Mouse (Mus musculus) liver, embryonic 12.5 days (tissue): ENCODE results near the gene St6galnac3. TPM values are rescaled to one million over a fixed set of nuclear protein-coding genes. Genes with fewer than 3 reads are reported as not detected.
A peak's percentile ranks its signal among the peaks of the same experiment; 100 is the strongest.

ENCODE experiments used
- ATAC-seq: fragments of 200-750 bp; cut with Nextera tagmentation; 2 replicates; pipeline ENCODE4 v1.8.0; 2017; ENCODE audit warnings: moderate number of reproducible peaks, mild to moderate bottlenecking, moderate library complexity
- H3K27ac ChIP-seq: fragments of 300-500 bp; sonication (generic); 2 replicates; pipeline ENCODE4 v1.5.1; 2016; ENCODE audit warnings: mild to moderate bottlenecking
- H3K27me3 ChIP-seq: fragments of 300-500 bp; sonication (generic); replicated peaks from 2 replicates; pipeline ENCODE4 v1.6.1; 2016; ENCODE audit warnings: mild to moderate bottlenecking, moderate library complexity
- H3K36me3 ChIP-seq: fragments of 300-500 bp; sonication (generic); 2 replicates; pipeline ENCODE4 v1.6.1; 2016; ENCODE audit warnings: mild to moderate bottlenecking, moderate library complexity
- H3K4me1 ChIP-seq: fragments of 300-500 bp; sonication (generic); 2 replicates; pipeline ENCODE4 v1.6.1; 2016
- H3K4me2 ChIP-seq: fragments of 300-500 bp; sonication (generic); 2 replicates; pipeline ENCODE4 v1.6.1; 2016; ENCODE audit warnings: mild to moderate bottlenecking, moderate library complexity
- H3K4me3 ChIP-seq: fragments of 300-500 bp; sonication (generic); 2 replicates; pipeline ENCODE4 v1.5.1; 2016; ENCODE audit warnings: mild to moderate bottlenecking, moderate library complexity
- H3K9ac ChIP-seq: fragments of 300-500 bp; sonication (generic); 2 replicates; pipeline ENCODE4 v1.6.1; 2016; ENCODE audit warnings: mild to moderate bottlenecking, moderate library complexity
- H3K9me3 ChIP-seq: fragments of 300-500 bp; sonication (generic); replicated peaks from 2 replicates; pipeline ENCODE4 v1.6.1; 2016; ENCODE audit warnings: mild to moderate bottlenecking, moderate library complexity
- WGBS: fragments of 180-500 bp; shearing (Covaris S2); methylation state at CpG from one replicate; pipeline ENCODE4 v1.1.7; 2016; ENCODE audit not compliant: insufficient replicate concordance; 5-methylcytosine and 5-hydroxymethylcytosine counted together
- polyA plus RNA-seq: library from polyadenylated mRNA; unstranded; fragments of >200 nt; fragmentation: Nextera tagmentation; extraction: Ambion mirVana; gene quantifications from 2 replicates; pipeline ENCODE4 v1.2.1, GENCODE M21; 2016

Gene St6galnac3
- polyA plus RNA-seq, 1 experiment from 2014 or later: 13.6 TPM

DNA sequence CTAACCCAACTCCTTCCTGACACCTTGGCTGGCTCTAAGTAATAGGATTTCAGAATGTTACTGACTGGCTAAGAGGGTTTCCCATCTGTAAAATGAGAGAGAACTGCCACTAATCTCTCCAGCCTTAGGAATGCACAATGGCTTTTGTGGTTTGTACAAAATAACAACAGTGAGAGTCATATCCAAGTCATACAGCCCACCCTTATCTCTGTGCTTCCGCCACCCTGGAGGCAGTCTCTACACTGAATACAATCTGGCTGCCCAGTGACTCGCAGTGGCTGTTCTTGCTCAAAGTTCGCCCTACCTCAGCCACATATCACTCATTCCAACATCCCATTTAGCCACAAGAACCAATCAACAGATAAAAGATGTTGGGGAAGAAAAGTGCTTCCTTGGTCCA is 156.2 kb downstream of the St6galnac3 start:
- no peaks in the 10 kb centered on the region for H3K9me3 ChIP-seq
- no peak overlapping the region for H3K27ac ChIP-seq
- no peak overlapping the region for H3K4me3 ChIP-seq
- 26% methylated on average over 3 of the region's 3 CpGs for WGBS
- no peaks in the 10 kb centered on the region for H3K27me3 ChIP-seq
- peaks cover 14% of the 10 kb centered on the region for H3K4me1 ChIP-seq
- no peaks in the 10 kb centered on the region for H3K36me3 ChIP-seq
- no peak overlapping the region for H3K9ac ChIP-seq
- no peak overlapping the region for H3K4me2 ChIP-seq
- ATAC-seq: no peak

DNA sequence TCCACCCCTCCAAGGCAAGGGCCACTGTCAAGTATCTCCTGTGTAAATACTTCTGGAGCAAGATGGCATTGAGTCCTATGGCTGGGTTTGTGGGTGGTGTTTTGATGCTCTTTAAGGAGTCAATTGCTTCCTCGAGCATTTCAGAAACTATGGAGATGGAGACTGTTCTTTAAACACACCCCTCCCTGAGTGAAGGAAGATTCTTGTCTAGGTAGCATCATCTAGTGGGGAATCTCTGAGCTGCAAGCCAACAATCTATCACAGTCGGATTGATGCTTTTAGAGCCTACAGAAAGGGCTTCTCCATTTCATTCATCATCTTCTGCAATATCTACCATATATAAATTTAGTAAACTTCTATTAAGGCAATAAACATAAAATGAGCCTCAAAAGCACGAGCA is 157.1 kb downstream of the St6galnac3 start:
- Histone ChIP-seq H3K4me2 (no peak overlapping the region), H3K27me3 (no peaks in the 10 kb centered on the region), H3K9ac (no peak overlapping the region), H3K27ac (no peak overlapping the region), H3K4me3 (no peak overlapping the region), H3K4me1 (peaks cover 17% of the 10 kb centered on the region), H3K36me3 (no peaks in the 10 kb centered on the region), H3K9me3 (no peaks in the 10 kb centered on the region)
- WGBS: 61% methylated on average over 3 of the region's 3 CpGs
- no peak for ATAC-seq

DNA sequence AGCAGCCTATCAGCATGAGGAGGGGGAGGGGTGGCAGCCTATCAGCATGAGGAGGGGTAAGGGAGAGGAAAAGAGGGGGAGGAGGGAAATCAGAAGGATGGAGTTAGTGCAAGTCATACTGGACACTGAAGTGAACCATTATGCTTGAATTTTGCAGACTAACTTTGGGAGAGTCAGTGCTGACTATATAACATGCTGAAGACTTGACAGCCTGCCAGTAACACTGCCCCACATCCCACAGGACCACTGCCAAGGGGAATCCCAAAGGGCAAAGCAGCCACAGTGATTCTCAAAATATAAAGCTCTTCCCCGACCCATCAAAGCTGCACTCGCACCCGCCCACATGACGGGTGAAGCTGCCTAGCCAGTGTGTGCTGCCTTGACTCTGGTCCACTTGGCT is 157.5 kb downstream of the St6galnac3 start:
- no peak for ATAC-seq
- Histone ChIP-seq H3K9me3 (no peaks in the 10 kb centered on the region), H3K4me1 (peaks cover 17% of the 10 kb centered on the region), H3K27me3 (no peaks in the 10 kb centered on the region), H3K9ac (no peak overlapping the region), H3K4me3 (no peak overlapping the region), H3K27ac (no peak overlapping the region), H3K4me2 (no peak overlapping the region), H3K36me3 (no peaks in the 10 kb centered on the region)
- WGBS: 74% methylated on average over 4 of the region's 4 CpGs

DNA sequence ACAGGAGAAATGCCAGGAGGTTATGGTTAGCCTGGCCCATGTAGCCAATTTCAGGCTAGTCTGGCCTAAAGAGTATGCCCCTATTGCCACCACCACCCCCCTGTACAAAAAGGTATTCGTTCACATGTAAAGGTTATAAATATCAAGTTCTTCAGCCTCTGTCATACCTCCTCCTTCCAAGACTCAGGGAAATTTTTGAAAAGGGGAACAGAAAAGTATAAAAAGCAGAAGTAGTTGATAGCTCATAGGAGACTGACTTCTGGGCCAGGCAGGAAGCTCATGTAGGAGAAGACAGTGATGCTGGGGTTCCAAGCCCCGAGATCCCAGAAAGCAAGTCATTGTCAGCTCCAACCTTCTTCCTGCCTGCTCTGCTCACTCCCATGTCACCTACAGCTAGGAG is 158.9 kb downstream of the St6galnac3 start:
- ATAC-seq: no peak
- Histone ChIP-seq H3K27ac (no peak overlapping the region), H3K9ac (no peak overlapping the region), H3K4me3 (no peak overlapping the region), H3K36me3 (no peaks in the 10 kb centered on the region), H3K4me2 (no peak overlapping the region), H3K27me3 (no peaks in the 10 kb centered on the region), H3K4me1 (peaks cover 17% of the 10 kb centered on the region), H3K9me3 (no peaks in the 10 kb centered on the region)
- WGBS: 40% methylated on average over 2 of the region's 2 CpGs

DNA sequence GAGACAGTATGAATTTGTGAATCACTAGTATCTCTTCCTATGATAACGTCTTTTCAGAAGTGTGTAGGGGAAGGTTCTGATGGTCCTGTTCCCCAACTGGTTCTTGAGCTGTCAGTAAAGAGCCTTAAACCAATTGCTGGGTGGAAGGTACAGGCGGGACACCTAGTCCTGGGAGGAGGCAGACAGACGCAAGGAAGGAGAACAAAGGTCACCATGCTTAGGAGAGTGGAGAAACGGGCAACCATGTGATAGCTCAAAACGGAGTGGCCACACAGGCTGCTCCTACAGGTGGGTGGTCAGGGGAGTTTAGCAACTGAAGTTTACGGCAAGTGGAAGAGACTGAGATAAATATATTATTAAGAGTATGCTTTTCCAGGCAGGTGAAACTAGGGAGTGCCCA is 164.1 kb downstream of the St6galnac3 start:
- H3K4me1 ChIP-seq: peaks cover 6% of the 10 kb centered on the region; the same call in 1 of the 2 replicates
- no peaks in the 10 kb centered on the region for H3K27me3 ChIP-seq
- no peak overlapping the region for H3K27ac ChIP-seq
- no peak for ATAC-seq
- no peaks in the 10 kb centered on the region for H3K9me3 ChIP-seq
- H3K36me3 ChIP-seq: no peaks in the 10 kb centered on the region
- 76% methylated on average over 6 of the region's 6 CpGs for WGBS
- no peak overlapping the region for H3K4me2 ChIP-seq
- no peak overlapping the region for H3K9ac ChIP-seq
- no peak overlapping the region for H3K4me3 ChIP-seq

DNA sequence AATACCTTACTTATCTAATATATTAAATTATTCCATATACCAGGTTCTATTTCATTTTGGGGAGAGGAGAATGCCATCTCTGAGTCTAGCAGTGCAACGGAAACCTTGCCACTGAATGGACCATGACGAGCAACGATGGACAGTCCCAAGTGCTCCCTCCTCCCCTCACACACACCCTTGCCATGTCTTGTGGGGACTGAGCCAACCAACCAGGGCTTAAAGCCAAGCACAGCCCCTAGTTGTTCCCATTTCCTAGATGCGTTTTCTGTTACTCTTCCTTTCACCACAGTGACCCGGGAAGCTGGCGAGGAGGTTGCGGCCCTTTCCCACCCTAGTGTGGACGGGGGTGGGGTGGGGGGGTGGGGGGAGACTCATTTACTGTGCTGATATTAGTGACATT is 165.4 kb downstream of the St6galnac3 start:
- 87% methylated on average over 8 of the region's 8 CpGs for WGBS
- H3K4me1 ChIP-seq: peaks cover 3% of the 10 kb centered on the region; the same call in 1 of the 2 replicates
- H3K9me3 ChIP-seq: no peaks in the 10 kb centered on the region
- H3K4me2 ChIP-seq: no peak overlapping the region
- no peaks in the 10 kb centered on the region for H3K27me3 ChIP-seq
- H3K4me3 ChIP-seq: no peak overlapping the region
- no peaks in the 10 kb centered on the region for H3K36me3 ChIP-seq
- ATAC-seq: no peak
- no peak overlapping the region for H3K9ac ChIP-seq
- no peak overlapping the region for H3K27ac ChIP-seq

DNA sequence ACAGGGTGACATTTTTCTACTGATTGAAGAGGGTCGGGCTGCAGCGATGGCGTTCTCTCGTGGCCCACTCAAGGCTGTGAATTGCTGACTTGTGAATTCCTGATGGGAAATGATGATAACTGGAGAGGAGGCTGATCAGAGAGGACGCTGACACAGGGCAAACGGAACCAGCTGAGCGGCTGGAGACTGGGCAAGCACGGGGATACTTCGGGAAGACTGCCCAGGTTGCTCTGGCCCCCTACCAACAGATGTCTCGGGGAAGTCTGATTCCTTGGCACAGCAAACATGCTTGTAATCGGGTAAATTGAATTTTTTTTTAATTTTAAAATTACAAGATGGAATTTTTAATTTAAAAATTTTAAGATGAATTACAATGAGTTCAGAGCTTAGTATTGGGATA is 168.4 kb downstream of the St6galnac3 start:
- 63% methylated on average over 11 of the region's 11 CpGs for WGBS
- H3K9me3 ChIP-seq: no peaks in the 10 kb centered on the region

DNA sequence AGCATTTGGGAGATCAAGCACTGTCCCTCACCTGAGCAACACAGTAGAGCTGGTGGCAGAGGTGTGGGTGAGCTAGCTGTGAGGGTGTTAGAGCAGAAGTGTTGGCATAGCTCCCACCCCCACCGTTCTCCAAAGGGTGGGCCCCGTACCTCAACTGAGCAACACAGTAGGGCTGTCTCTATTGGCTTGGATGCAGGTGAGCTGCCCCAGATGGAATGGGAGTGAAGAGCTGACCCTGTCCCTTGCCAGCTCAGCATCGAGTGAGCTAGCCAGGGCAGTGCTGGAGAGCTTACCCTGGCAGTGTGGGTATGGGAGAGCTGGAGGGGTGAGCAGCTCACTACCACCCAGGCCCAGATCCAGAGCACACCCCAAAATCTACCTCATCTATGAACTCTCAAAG is 171.3 kb downstream of the St6galnac3 start:
- H3K4me3 ChIP-seq: no peak overlapping the region
- no peak overlapping the region for H3K9ac ChIP-seq
- H3K4me1 ChIP-seq: no peaks in the 10 kb centered on the region
- 0 out of 2 replicates have a peak, but pooled peaks have one; percentile 10 for ATAC-seq
- H3K27ac ChIP-seq: no peak overlapping the region
- no peaks in the 10 kb centered on the region for H3K36me3 ChIP-seq
- no peak overlapping the region for H3K4me2 ChIP-seq
- H3K9me3 ChIP-seq: no peaks in the 10 kb centered on the region
- 86% methylated on average over 3 of the region's 3 CpGs for WGBS
- H3K27me3 ChIP-seq: no peaks in the 10 kb centered on the region

More for the DNA sequence above, 168.4 kb downstream of the St6galnac3 start:
- Histone ChIP-seq H3K4me3 (no peak overlapping the region), H3K4me2 (no peak overlapping the region), H3K4me1 (no peaks in the 10 kb centered on the region; the same call in 1 of the 2 replicates), H3K27me3 (no peaks in the 10 kb centered on the region), H3K9ac (no peak overlapping the region), H3K36me3 (no peaks in the 10 kb centered on the region), H3K27ac (no peak overlapping the region)
- ATAC-seq: no peak

DNA sequence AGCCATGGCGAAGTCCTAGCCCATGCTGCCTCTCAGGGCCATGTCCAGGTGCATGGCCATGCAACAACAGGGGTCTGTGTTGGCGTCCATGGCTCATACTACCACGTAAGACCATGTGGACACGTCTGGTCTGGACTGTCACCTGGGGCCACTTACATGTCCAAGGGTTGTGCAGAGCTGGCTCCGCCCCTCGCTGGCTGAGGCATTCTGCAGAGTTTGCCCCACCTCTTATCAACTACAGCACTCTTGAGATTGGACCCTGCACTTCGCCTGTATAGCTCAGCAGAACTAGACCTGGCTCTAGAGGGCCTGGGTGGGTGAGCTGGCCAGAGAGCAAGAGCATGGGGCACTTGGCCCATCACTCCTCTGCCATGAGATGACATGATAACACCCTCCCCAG is 171.7 kb downstream of the St6galnac3 start:
- H3K9me3 ChIP-seq: no peaks in the 10 kb centered on the region
- H3K4me2 ChIP-seq: no peak overlapping the region
- no peak overlapping the region for H3K27ac ChIP-seq
- no peak overlapping the region for H3K9ac ChIP-seq
- no peak overlapping the region for H3K4me3 ChIP-seq
- no peaks in the 10 kb centered on the region for H3K27me3 ChIP-seq
- no peaks in the 10 kb centered on the region for H3K36me3 ChIP-seq
- 0 out of 2 replicates have a peak, but pooled peaks have one; percentile 27 for ATAC-seq
- WGBS: 77% methylated on average over 7 of the region's 7 CpGs
- no peaks in the 10 kb centered on the region for H3K4me1 ChIP-seq

DNA sequence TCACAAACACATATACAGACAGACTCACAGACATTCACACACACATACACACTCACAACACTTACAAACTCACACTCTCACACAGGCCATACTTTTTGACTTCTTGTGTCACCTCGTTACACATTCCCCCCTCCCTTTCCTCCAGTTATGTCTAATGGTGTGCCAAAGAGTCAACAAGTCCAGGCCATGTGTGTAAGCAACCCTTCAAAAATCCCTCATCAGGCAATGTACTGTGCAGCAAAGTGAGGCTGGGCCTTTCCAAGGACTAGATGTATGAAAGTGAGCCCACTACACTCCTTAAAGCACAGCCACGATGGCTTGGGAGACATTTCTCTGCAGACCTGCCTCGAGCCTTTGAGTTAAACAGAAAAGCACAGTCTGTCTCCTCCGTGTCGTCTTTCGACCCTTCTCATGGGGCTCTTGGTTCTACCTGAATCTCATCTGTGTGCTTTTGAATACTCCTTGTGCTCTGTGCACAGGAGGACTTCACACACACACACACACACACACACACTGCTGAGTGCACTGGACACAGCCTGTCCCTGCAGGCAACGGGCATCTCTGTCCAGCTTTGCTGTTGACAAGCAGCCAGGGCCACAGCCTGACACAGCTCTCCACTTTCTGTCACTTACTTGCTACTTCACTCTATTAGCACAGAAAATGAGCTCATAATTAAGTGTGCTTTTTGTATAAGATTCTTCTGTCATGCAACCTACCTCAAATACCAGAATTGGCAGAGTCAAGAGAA is 177.9 kb downstream of the St6galnac3 start:
- ATAC-seq: no peak
- Histone ChIP-seq H3K4me1 (no peaks in the 10 kb centered on the region), H3K36me3 (no peaks in the 10 kb centered on the region), H3K9me3 (no peaks in the 10 kb centered on the region), H3K9ac (no peak overlapping the region), H3K4me2 (no peak overlapping the region), H3K4me3 (no peak overlapping the region), H3K27me3 (no peaks in the 10 kb centered on the region), H3K27ac (no peak overlapping the region)
- WGBS: 77% methylated on average over 7 of the region's 7 CpGs

DNA sequence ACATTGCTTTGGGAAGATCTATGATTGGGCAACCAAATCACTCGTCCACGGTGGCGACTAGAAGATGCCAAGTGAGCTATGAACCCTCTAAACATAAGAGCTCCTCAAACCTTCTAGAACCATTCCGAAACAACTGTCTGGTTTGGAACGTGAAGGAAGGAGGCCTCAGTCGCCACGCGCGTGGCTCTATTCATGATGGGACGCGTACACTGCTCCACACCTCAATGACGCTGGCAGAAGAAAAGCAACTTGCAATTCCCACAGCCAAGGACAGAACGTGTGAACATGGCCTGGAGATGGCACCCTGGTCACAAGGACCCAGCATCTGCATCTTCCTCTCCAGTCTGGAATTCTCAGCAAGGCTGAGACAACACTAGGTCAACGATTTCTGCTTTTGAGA is 185.1 kb downstream of the St6galnac3 start:
- Histone ChIP-seq H3K27me3 (no peaks in the 10 kb centered on the region), H3K4me1 (peaks cover 3% of the 10 kb centered on the region; the same call in 1 of the 2 replicates), H3K9me3 (no peaks in the 10 kb centered on the region), H3K36me3 (no peaks in the 10 kb centered on the region), H3K9ac (no peak overlapping the region), H3K27ac (no peak overlapping the region), H3K4me3 (no peak overlapping the region), H3K4me2 (no peak overlapping the region)
- no peak for ATAC-seq
- 86% methylated on average over 14 of the region's 14 CpGs for WGBS

DNA sequence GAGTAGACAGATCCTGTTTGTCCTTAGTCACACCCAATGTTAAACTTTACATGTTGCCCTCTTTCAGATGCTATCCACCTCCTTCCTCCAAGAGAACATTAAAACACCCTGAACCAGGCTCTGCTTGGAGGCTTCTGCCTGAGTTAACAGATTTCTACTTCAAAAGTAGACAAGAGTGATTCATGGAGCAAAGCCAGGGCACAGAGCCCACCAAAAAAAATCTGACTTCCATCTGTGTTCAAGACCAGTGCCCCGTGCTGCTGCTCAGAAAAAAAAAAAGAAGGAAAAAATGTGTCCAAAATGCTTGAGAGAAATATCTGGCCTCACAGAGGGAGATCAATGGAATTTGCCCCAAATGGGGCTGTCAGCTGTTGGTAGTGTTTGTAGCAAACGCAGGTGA is 186.6 kb downstream of the St6galnac3 start:
- Histone ChIP-seq H3K27ac (no peak overlapping the region), H3K9ac (no peak overlapping the region), H3K27me3 (no peaks in the 10 kb centered on the region), H3K4me2 (no peak overlapping the region), H3K4me3 (no peak overlapping the region), H3K4me1 (peaks cover 3% of the 10 kb centered on the region; the same call in 1 of the 2 replicates), H3K36me3 (no peaks in the 10 kb centered on the region), H3K9me3 (no peaks in the 10 kb centered on the region)
- ATAC-seq: no peak
- WGBS: 75% methylated on average over 2 of the region's 2 CpGs

DNA sequence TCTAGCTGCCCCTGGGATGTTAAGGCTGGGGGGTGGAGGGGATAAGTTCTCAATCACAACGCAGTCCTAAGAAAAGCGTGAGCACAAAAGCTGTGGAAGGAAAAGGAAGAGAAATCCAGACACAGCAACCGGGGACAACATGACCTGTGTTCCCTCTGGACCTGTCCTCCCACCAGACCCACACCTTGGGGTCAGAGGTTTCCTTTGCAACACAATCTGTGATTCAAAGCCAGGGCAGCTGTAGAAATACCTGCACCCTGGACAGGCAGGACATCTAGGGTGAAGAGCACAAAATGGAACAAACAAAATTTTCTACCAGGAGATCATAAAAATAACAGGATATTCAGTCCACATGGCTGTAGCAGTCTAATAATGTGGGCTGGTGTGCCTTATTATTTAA is 187.5 kb downstream of the St6galnac3 start:
- Histone ChIP-seq H3K4me1 (peaks cover 3% of the 10 kb centered on the region; the same call in 1 of the 2 replicates), H3K36me3 (no peaks in the 10 kb centered on the region), H3K9me3 (no peaks in the 10 kb centered on the region), H3K4me3 (no peak overlapping the region), H3K27ac (no peak overlapping the region), H3K4me2 (no peak overlapping the region), H3K9ac (no peak overlapping the region), H3K27me3 (no peaks in the 10 kb centered on the region)
- WGBS: 78% methylated on average over 3 of the region's 3 CpGs
- ATAC-seq: no peak
